Mouse (Mus musculus) stomach, postnatal 0 days (tissue): ENCODE measurements at regions not wholly inside any gene's neighbourhood (a gene's known extent, or its start where the extent isn't known, plus 50 kb on each side); places are given as distances from the start of the nearest gene placed in this dataset.
"Not testable (repeated sequence)": the region's sequence is repeated elsewhere in the genome, so short reads cannot be mapped to it uniquely, and the experiment has no call there.

Experiments
- ATAC-seq: fragments of 200-750 bp; cut with Nextera tagmentation; 2 replicates; pipeline ENCODE4 v1.8.0; 2017; ENCODE audit not compliant: low FRiP score, low TSS enrichment
- DNase-seq: peaks from one replicate; pipeline ENCODE4 v3.0.0-alpha.2; 2016; ENCODE audit warnings: low spot score
- H3K27ac ChIP-seq: fragments of 300-500 bp; sonication (generic); replicated peaks from 2 replicates; pipeline ENCODE4 v1.5.1; 2014; ENCODE audit warnings: mild to moderate bottlenecking, control low read depth
- H3K27me3 ChIP-seq: fragments of 300-500 bp; sonication (generic); 2 replicates; pipeline ENCODE4 v1.6.1; 2014; ENCODE audit warnings: low read length; ENCODE audit not compliant: control insufficient read depth, insufficient read depth
- H3K36me3 ChIP-seq: fragments of 300-500 bp; sonication (generic); 2 replicates; pipeline ENCODE4 v1.6.1; 2014; ENCODE audit warnings: low read length, mixed read lengths; ENCODE audit not compliant: control insufficient read depth, insufficient read depth
- H3K4me1 ChIP-seq: fragments of 300-500 bp; sonication (generic); replicated peaks from 2 replicates; pipeline ENCODE4 v1.6.1; 2014; ENCODE audit warnings: antibody characterized with exemption; ENCODE audit not compliant: control insufficient read depth, insufficient read depth
- H3K4me2 ChIP-seq: fragments of 300-500 bp; sonication (generic); replicated peaks from 2 replicates; pipeline ENCODE4 v1.6.1; 2014; ENCODE audit warnings: low read depth, mild to moderate bottlenecking, control low read depth, moderate library complexity
- H3K4me3 ChIP-seq: fragments of 300-500 bp; sonication (generic); 2 replicates; pipeline ENCODE4 v1.5.1; 2014; ENCODE audit warnings: low read depth, low read length, control low read depth
- H3K9ac ChIP-seq: fragments of 300-500 bp; sonication (generic); 2 replicates; pipeline ENCODE4 v1.6.1; 2014; ENCODE audit warnings: mild to moderate bottlenecking, low read length, control low read depth, mixed read lengths
- H3K9me3 ChIP-seq: fragments of 300-500 bp; sonication (generic); 2 replicates; pipeline ENCODE4 v1.6.1; 2016; ENCODE audit warnings: low read length; ENCODE audit not compliant: control insufficient read depth
- CTCF ChIP-seq: IDR thresholded peaks from 2 replicates; pipeline ENCODE4 v1.5.1; 2016; ENCODE audit warnings: antibody characterized with exemption, low read depth, mild to moderate bottlenecking, moderate library complexity
- EP300 ChIP-seq: optimal IDR thresholded peaks from 2 replicates; pipeline ENCODE3; 2016; ENCODE audit warnings: antibody characterized with exemption
- WGBS: fragments of 180-500 bp; shearing (Covaris S2); extraction: QIAGEN DNeasy Blood & Tissue Kit; methylation state at CpG from one replicate; pipeline ENCODE4 v1.1.7; 2014; 5-methylcytosine and 5-hydroxymethylcytosine counted together

- Histone ChIP-seq H3K9ac (no peak overlapping the region), H3K4me3 (no peak overlapping the region), H3K4me2 (no peak overlapping the region), H3K36me3 (no peaks in the 10 kb centered on the region), H3K9me3 (no peaks in the 10 kb centered on the region), H3K4me1 (0 out of 2 replicates have a peak, but pooled peaks cover 2% of the 10 kb centered on the region), H3K27me3 (no peaks in the 10 kb centered on the region), H3K27ac (no peak overlapping the region)
- TF ChIP-seq CTCF: no peak
- no peak for TF ChIP-seq EP300
- DNase-seq (no peak), ATAC-seq (no peak)
- 15% methylated on average over 2 of the region's 2 CpGs for WGBS
Measured at GRCm38 (mm10) chr2:85280580-85280979, 58.5 kb downstream of the Olfr987 start.

GRCm38 (mm10) chr2:85278128-85278527, 61.0 kb downstream of the Olfr987 start:
- Histone ChIP-seq H3K4me2 (no peak overlapping the region), H3K4me1 (no peaks in the 10 kb centered on the region), H3K36me3 (no peaks in the 10 kb centered on the region), H3K27ac (no peak overlapping the region), H3K27me3 (no peaks in the 10 kb centered on the region), H3K4me3 (no peak overlapping the region), H3K9me3 (no peaks in the 10 kb centered on the region), H3K9ac (no peak overlapping the region)
- ATAC-seq: no peak
- no peak for DNase-seq
- TF ChIP-seq CTCF (no peak), EP300 (no peak)
- 83% methylated on average over 3 of the region's 3 CpGs for WGBS

GRCm38 (mm10) chr2:85277433-85277832, 61.7 kb downstream of the Olfr987 start:
- Histone ChIP-seq H3K9me3 (no peaks in the 10 kb centered on the region), H3K4me2 (no peak overlapping the region), H3K36me3 (no peaks in the 10 kb centered on the region), H3K4me3 (no peak overlapping the region), H3K9ac (no peak overlapping the region), H3K27me3 (no peaks in the 10 kb centered on the region), H3K27ac (no peak overlapping the region), H3K4me1 (no peaks in the 10 kb centered on the region)
- TF ChIP-seq CTCF (no peak), EP300 (no peak)
- ATAC-seq (no peak), DNase-seq (no peak)
- WGBS: 88% methylated on average over 1 of the region's 1 CpGs

GRCm38 (mm10) chr2:85266813-85267212, 69.8 kb upstream of the Lrrc55 start:
- H3K4me2 ChIP-seq, H3K4me3 ChIP-seq, H3K9me3 ChIP-seq, H3K9ac ChIP-seq, ATAC-seq, H3K36me3 ChIP-seq, H3K27me3 ChIP-seq, H3K27ac ChIP-seq, DNase-seq, H3K4me1 ChIP-seq: not testable (repeated sequence)
- WGBS: 71% methylated on average over 14 of the region's 14 CpGs

GRCm38 (mm10) chr2:85265667-85266066, 68.7 kb upstream of the Lrrc55 start:
- Histone ChIP-seq H3K27ac (no peak overlapping the region), H3K4me1 (no peaks in the 10 kb centered on the region), H3K9me3 (no peaks in the 10 kb centered on the region), H3K36me3 (no peaks in the 10 kb centered on the region), H3K4me3 (no peak overlapping the region), H3K27me3 (no peaks in the 10 kb centered on the region), H3K9ac (no peak overlapping the region), H3K4me2 (no peak overlapping the region)
- DNase-seq: no peak
- ATAC-seq: no peak
- no peak for TF ChIP-seq EP300
- TF ChIP-seq CTCF: no peak

- Histone ChIP-seq H3K27me3 (no peaks in the 10 kb centered on the region), H3K4me1 (no peaks in the 10 kb centered on the region), H3K9ac (no peak overlapping the region), H3K36me3 (no peaks in the 10 kb centered on the region), H3K27ac (no peak overlapping the region), H3K4me2 (no peak overlapping the region), H3K4me3 (no peak overlapping the region), H3K9me3 (no peaks in the 10 kb centered on the region)
- WGBS: 32% methylated on average over 2 of the region's 2 CpGs
- DNase-seq (no peak), ATAC-seq (no peak)
- TF ChIP-seq EP300 (no peak), CTCF (no peak)
Measured at GRCm38 (mm10) chr2:85265037-85265524, 68.1 kb upstream of the Lrrc55 start.

GRCm38 (mm10) chr2:85257356-85257755, 60.4 kb upstream of the Lrrc55 start:
- Histone ChIP-seq H3K4me2 (no peak overlapping the region), H3K9me3 (no peaks in the 10 kb centered on the region), H3K27ac (no peak overlapping the region), H3K4me1 (peaks cover 5% of the 10 kb centered on the region; the same call in 1 of the 2 replicates), H3K36me3 (no peaks in the 10 kb centered on the region), H3K4me3 (no peak overlapping the region), H3K9ac (no peak overlapping the region), H3K27me3 (no peaks in the 10 kb centered on the region)
- TF ChIP-seq CTCF (no peak), EP300 (no peak)
- DNase-seq: no peak
- 76% methylated on average over 3 of the region's 3 CpGs for WGBS
- no peak for ATAC-seq
